Mouse (Mus musculus): ENCODE results near the gene Ppp1r9a.

The Ppp1r9a gene

GRCm38 (mm10) chr6:5189507-5189906 is 286.8 kb downstream of the Ppp1r9a start:
- DNase-seq (ENCODE audit: low read depth in 2 of 2, low spot score in 2 of 2), result no peak

- DNase-seq (ENCODE audit: low read depth in 2 of 2, low spot score in 2 of 2), result no peak
These were observed 288.0 kb downstream of the Ppp1r9a start for GRCm38 (mm10) chr6:5190761-5191160.

GRCm38 (mm10) chr6:5193693-5194092 is 291.0 kb downstream of the Ppp1r9a start, which contains the start of gene Pon1:
TSS of gene Pon1 (minus strand) at chr6:5193946.
- no peak for DNase-seq (ENCODE audit: low read depth in 2 of 2, low spot score in 2 of 2)

GRCm38 (mm10) chr6:5198590-5198989 is 295.9 kb downstream of the Ppp1r9a start:
- DNase-seq (ENCODE audit: low read depth in 2 of 2, low spot score in 2 of 2), result no peak

- no peak for DNase-seq (ENCODE audit: low read depth in 2 of 2, low spot score in 2 of 2)
These were observed 296.7 kb downstream of the Ppp1r9a start for GRCm38 (mm10) chr6:5199376-5199905.

GRCm38 (mm10) chr6:5199916-5200315 is 297.2 kb downstream of the Ppp1r9a start:
- DNase-seq (ENCODE audit: low read depth in 2 of 2, low spot score in 2 of 2), result no peak

GRCm38 (mm10) chr6:5207817-5208216 is 305.1 kb downstream of the Ppp1r9a start:
- no peak for DNase-seq (ENCODE audit: low read depth in 2 of 2, low spot score in 2 of 2)

Data from CD8-positive naive resting alpha-beta T cell, adult 2 months (primary cell).